Mouse (Mus musculus) heart, postnatal 0 days (tissue): Measurements from ENCODE around the gene Rfx1.

Source experiments
- CTCF ChIP-seq: IDR thresholded peaks from 2 replicates; pipeline ENCODE4 v1.5.1; 2016; ENCODE audit warnings: antibody characterized with exemption, control low read depth, low read depth
- EP300 ChIP-seq: IDR thresholded peaks from 2 replicates; pipeline ENCODE4 v1.6.1; 2016; ENCODE audit warnings: antibody characterized with exemption, low read depth

DNA sequence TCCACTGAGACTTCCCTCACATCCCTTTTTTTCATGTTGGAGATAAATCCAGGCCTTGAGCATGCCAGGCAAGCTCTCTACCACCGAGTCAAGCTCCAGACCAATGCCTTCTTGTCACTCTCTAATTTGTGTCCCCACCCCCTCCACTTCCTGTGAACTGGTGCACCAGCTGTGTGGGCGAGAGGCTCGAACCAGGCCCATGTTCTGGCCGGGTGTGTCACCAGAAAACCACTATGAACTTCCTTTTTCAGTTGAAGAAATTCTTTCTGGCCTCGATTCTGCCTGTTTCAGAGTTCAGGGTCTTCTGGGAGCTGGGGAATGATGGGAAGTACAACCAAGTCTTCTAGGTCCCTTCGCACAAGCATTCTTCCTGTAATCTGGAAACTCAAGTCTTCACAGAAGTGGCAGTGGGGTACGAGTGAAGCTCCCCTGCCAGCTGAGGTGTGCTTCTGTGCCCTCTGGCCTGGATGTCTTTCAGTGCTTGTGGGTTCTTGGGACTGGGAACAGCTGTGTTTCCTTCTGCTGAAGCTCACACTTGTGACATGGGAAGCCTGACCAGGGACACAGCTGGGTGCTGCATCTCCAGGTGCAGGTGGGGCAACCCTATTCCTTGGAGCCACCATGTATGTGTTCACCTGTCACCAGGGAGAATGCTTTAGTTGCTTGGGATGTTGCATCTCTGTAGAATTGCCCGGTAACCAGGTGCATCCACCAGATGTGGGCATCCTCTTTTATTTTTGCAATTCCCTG lies 2.6 kb upstream of the Rfx1 start:
- TF ChIP-seq CTCF (no peak), EP300 (no peak)
